Mouse (Mus musculus) frontal cortex, adult (tissue): ENCODE measurements at regions not wholly inside any gene's neighbourhood (a gene's known extent, or its start where the extent isn't known, plus 50 kb on each side); places are given as distances from the start of the nearest gene placed in this dataset.

Experiments
- ATAC-seq: cut with Nextera tagmentation; 2 replicates; pipeline ENCODE4 v1.9.2; 2017; ENCODE audit warnings: mild to moderate bottlenecking, moderate library complexity, mixed read lengths; ENCODE audit not compliant: low TSS enrichment

DNA sequence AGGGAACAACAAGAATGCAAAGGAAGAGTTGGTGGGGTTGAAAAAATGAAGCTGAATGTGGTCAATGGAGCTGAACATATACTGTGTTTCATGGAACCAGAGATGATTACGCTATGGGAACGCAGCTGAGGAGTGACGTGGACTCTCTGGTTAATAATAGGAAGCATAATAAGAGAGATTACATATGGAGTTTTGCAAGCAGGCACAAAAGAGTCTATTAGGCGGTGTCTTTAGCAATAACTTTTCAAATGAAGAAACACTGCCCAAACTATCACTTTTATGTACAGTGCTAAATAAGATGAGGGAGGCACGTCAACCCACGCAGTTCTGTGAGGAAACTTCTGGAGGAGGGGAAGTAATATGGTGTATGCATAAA lies 172.4 kb upstream of the Cited2 start:
- ATAC-seq: no peak; the same call in 1 of the 2 replicates

DNA sequence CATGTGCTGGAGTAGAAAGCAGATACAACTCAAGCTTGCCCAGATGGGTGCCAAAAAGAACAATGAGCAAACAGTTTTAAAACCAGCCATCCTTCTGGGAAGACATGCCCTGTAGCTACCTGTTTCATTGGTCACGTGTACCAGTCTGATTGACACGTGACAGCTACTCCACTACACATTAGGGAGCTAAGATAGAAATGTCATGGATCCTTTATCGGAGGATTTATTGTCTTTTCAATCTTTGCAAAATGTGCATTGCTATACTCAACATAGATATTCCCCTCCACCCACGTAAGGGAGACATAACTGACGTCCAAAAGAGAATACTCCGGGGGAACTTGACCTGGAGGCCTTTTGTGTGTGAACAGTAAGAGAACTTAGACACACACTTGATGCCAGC lies 171.1 kb upstream of the Cited2 start:
- no peak for ATAC-seq

DNA sequence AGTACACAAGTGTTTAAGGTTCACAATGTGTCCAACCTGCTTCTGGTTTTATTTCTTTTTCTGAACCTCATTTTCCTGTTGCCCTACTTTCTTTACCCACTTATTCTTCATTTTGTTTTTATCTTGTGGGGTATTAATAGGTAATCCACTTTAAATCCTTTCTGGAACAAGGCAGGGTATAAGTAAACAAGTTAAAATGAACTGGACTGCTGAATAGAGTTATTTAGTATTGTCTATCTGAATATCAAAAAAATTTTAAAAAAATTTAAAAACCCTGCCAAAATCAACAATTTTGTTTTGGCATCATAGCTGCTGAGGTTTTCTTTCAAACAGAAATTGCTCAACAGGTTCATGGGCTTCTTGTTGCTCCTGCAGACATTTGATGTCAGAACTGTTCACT lies 170.7 kb upstream of the Cited2 start:
- ATAC-seq: no peak

DNA sequence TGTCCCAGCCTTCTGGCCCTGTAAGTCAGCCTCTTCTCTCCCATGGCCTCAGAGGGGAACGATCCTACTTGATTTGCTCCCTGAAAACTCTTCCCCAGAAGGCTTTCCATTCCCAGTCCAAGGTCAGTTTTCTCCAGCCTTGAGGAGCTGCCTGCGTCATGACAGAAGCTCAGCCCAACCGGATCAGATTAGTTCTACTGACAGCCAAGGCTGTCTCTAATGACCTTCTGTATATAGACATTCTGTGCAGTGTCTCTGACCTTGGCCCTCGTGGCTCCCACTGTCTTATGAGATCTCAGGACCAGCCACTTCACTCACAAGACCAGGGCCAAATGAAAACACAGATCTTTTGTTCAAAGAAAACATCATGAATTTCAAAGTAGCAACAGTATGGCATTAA lies 166.6 kb upstream of the Cited2 start:
- no peak for ATAC-seq

DNA sequence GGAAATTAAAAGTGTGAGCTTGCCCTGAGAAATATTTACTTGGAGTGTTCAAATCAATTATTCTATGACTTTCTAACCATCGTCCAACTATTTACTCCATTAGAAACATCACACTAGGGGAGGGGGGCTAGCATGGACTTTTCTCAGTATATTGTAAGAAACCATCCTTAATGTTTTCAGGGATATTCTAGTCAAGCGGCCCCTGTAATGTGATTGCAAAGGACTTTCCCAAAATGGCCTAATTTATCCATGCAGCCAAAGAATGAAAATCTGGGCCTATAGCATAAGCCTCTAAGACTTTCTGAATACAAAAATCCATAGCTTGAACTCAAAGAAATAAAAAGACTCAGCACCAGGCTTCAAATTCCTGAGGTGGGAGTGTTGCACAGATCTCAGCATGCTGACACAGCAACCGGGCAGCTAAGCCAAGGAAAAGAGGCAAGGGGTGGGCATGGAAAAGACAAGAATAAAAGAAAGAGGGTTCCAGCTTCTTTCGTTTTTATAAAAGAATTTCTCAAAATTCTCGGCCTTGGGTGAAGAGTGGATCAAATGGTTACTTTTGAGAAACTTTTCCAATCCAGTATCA lies 163.6 kb upstream of the Cited2 start:
- 0 out of 2 replicates have a peak, but pooled peaks have one; percentile 18 for ATAC-seq

DNA sequence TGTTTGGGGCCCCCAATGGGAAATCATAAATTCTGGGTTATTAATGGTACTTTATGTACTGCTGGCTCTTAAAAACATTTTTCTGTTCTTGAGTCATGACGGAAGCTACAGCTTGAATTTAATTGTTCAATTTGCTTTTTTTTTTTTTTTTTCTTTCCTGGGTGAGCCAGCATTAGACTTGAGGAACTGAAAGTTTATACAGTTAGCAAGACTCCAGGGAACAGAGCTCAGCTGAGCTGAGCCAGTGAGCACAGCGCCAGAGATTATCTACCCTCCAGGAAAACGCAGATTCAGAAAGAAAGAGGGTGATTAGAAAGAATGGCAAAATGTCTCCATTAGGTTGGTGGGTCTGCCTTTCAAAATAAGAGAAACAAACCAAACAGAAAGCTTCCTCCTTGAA lies 163.0 kb upstream of the Cited2 start:
- ATAC-seq: 0 out of 2 replicates have a peak, but pooled peaks have one; percentile 22

DNA sequence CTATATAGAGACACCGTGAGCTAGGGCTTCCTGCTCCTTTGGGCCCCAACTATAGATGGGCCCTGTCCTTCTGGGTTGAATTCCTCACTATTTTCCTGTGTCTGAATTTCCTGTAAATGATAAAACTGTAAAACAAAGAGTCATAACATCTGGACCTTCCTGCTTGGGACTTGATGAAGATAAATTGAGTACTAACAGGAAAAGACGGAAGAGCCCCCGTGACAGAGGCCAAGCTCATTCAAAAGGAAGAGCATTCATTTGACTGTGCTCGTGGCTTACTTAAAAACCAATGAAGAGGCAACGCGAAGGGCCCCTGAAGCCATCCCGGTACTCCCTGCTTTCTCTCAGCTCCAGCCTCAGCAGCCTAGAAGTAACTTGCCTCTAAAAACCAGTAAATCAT lies 161.6 kb upstream of the Cited2 start:
- ATAC-seq: no peak

DNA sequence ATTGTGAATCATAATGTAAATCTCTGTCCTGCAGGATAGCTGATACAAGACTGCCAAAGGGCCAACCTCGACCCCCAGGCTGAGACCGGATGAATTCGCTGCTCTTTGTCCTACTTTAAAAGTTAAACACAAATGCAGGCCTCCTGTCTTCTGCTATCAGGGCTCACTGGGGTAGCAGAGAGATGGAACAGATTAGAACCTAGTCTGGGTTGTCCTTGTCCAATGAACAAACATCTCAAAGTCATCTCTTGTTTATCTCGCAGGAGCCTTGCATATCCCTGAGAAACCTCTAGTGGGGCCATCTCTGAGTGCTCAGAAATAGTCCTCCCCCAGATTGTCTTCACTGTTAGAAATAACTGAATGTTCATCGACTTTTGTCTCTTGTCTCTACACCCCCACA lies 161.0 kb upstream of the Cited2 start:
- no peak for ATAC-seq

DNA sequence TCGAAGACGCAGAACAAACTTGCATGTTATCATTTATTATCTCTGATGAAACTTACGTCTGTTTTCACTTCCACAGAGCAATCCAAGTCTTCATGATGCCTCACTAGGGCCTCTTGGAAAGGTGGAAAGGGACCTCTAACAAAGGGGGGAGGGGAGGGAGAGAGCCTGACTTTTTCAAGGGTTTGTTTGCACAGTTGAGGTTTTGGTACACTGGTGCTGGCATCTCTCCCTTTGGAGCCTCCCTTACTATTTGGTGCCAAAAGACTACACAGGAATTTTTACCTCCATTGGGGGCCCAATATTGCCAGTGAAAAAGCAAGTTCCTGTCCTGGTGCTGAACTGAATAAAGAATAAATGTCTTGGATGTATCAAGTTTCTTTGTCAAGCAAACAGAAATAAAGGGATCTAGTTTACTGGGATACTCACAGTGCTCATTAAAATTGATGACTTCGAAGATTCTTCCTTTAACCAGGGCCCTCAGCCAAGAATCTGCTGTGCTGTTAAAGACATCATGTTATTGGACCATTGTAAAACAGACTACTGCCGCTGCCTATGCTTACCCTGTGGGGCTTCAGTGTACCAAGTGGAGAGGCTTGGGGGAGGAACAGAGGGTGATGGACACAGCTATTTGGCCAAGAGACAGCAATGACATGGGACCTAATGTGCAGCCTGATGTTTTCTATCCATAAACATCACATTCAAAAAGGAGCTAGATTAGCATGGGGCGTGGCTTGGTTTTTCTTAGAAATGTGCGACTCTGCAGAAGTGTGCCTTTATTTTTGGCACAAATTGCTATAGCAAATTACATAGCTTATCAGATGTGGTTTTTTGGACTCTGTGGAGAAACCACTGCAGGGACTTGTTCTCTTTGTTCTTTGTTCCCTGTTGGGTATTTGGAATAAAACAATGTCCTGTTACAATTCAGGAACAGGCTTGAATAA lies 160.3 kb upstream of the Cited2 start:
- peak; percentile 35 for ATAC-seq

DNA sequence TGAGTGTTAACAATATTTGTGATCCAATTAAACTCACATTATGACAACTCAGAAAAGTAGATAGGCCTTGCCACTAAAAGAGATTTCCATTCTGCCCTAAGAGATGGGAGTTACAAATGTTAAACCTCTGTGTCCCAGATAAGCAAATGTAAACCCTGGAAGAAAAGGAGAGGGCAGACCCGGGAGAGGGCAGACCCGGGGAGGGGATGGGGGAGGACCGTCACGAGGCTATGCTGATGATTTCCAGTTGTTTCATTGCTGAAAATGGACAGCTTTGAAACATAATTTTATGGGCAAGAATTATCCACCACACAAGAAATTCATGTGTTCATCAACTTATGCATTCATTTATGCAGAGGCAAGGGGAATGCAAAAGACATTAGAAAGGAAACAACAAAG lies 159.7 kb upstream of the Cited2 start:
- no peak for ATAC-seq

DNA sequence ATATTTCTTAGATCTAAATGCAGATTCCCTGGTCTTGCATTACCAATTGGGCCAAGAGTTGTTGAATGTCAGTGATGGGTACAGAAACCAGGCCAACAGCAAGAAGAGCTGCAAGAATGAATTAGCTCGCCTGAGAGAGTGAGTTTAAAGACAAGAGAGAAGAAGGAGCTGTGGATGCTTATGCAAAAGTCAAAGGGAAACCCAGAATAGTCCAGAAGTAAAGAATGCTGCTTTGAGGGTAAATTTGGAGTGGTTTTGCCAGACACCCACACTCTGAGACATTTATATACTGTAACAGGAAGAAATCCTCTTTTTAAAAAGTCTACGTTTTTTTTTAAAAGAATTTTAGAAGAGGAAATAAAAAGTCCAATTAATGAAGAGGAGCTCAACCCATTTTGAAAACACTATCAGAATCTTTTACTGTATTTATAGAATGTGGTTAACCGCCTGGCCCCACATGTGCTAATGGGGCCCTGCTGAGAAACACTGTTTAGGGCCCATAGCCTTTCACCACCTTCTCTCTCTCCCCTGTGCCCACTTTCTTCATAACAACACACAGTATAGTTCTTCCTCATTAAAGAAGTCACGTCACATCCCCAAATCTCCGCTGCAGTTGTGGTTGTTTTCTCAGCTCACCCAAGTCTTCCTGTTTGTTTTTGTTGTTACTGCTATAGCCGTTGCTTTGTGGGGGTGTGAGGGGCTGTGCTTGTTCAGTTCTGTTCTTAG lies 158.0 kb upstream of the Cited2 start:
- peak; percentile 88 for ATAC-seq

DNA sequence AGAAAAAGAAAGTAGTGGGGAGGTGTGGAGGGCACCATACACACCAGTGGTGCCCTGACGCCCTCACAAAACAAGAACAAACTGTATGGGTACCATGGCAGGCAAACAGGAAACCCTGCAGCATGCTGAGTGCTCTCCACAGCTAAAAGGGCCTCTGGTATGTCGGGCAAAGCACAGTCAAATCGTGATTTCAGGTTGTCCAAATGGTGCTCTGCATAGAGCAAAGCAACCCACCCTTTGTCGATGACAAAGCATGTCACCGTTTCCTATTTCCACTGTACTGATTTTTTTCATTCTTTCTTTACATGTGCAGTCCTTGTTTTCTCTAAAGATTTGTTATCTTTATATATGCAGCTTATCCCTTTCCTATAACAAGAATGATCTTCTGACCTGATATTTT lies 156.0 kb upstream of the Cited2 start:
- no peak for ATAC-seq

DNA sequence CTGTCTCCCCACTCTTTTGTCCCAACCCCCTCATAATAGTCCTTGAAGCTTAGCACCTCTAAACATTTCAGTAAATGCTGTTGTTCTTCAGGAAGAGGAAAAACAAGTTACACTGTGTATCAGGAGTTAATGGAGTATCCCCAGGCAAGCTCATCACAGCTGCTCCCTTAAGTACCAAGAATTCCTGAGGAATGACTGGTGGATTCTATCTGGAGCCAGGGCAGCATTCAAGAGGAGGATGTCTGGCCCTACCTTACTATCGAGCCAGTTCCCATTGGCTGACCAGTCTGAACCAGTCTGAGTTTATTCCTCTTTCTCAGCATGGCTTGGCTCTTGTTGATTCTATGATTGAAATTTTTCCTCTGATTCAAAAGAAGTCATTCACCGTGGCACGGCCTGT lies 155.4 kb upstream of the Cited2 start:
- ATAC-seq: no peak

DNA sequence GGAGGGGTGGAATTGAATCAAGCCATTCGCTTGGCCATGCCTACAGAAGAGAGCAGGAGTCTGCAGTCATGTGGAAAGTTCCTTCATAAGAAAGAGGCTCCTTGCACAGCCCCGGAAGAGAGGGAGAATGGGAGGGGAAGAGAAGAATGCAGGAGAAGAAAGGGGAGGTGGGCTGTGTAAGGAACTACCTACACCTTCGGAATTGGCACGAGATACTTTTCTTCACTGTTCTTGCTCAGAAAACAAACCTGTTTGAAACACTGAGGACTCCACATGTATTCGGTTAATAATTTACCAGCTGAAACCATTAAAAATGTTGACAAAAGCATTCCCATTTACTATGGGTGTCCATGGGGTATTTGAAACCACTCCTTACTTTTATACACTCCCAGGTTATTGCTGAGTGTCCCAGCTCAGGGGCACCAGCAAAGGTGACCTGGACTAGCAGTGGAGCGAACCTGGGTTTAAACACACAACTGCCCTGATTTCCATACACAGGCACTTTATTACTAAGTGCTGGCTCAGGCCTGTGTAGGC lies 153.4 kb upstream of the Cited2 start:
- ATAC-seq: no peak

DNA sequence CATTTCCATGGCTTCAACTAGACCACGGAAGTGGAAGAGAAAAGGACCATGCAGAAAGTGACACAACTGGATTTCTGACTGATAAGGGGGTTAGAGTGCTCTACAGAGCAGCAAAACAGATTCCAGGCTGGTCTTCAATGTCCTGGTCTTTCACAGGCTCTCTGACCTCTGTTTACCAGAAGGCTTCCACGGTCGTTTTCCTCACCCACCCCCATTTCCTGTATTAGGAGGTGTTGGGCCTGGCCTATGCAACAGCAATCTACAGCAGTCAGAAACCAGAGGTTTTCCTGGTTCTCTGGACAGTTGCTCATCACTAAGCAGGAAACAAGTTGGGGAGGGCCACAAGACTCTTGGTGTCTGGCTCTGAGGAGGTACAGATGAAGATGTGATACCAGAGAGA lies 148.1 kb upstream of the Cited2 start:
- ATAC-seq: no peak

DNA sequence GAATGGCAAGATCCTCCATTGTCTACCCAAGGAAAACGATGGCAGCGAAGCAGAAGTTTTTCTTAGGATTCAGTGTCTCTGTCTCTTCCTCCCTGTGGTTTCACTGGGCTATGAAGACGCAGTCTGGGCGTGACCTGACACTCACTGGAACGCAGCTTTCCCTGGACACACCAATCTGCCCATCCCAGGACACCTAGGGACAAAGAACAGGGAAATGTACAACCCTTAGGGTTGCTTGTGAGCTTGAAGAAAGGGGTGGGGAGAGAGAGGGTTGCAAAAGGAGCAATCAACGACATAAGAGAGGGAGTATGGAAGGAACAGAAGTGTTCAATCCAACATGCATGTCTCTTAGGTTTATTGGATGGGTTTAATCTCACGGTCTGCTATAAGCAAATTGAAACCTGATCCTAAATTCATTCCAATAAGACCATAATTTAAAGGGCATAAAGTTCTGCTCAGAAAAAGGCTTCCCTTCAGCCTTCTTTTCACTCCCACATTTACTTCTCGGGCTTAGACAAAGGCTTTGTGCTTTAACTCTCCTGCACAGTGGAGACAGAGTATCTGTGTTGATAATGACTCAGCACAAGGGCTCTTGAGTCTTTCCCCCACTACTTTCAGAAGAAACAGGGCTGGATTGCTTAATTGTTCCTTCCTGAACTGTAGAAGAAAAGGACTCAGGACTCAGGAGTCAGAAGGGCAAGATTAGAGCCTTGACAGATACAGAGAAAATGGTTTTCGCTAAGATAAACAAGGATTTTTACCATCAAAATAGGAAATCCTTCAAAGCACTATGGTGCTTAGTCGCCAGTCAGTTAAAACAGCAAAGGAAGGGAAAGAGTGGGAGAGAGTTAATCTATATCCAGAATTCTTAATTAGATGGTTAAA lies 147.3 kb upstream of the Cited2 start:
- ATAC-seq: peak; percentile 83

DNA sequence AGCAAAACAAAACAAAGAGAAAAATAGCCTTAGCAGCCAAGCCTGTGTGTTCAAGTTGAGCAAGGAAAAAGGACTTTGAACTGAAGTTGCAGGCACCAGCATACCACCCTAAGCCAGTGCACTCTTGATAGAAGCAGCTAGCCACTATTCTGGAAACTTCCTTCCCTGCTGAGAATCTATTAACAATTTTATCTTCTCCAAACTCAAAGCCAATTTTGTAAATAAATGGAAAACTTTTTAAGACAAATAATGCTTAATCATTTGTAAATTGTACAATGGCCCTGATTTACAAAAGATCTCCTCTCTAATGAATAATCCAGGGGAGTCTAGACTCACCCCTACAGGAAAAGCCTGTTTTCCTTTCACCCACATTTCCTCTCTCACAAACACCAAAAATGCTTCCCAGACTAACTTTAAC lies 146.7 kb upstream of the Cited2 start:
- ATAC-seq: peak; percentile 57; the same call in 1 of the 2 replicates

DNA sequence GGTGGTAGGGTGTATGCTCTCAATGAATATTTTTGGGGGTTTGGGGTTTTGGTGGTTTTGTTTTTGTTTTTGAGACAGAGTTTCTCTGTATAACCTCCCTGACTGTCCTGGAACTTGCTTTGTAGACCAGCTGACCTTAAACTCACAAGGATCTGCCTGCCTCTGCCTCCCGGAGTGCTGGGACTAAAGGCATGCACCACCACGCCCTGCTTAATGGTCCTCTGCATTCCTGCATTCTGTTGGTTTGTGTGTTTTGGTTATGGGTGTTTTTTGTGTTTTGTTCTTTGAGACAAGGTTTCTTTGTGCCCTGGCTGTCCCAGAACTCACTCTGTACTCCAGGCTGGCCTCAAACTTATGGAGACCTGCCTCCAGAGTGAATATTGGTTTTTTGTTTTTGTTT lies 143.6 kb upstream of the Cited2 start:
- no peak for ATAC-seq

DNA sequence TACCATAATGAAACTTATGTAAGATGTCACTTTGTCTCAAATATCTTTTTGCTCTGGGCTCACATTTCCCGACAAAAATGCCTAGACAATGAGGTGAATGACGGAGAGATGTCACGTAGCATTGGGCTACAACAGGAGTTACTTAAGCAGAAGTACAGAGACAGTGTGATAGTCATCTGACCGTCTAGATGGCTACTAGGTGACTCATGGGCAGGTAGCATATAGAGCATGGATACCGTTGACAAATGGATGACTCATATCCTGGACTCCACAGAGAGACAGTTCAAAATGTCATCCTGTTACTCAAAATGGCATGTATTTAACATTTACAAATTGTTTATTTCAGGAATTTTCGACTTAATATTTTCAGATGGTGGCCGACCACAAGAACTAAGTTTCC lies 138.2 kb upstream of the Cited2 start:
- no peak for ATAC-seq

DNA sequence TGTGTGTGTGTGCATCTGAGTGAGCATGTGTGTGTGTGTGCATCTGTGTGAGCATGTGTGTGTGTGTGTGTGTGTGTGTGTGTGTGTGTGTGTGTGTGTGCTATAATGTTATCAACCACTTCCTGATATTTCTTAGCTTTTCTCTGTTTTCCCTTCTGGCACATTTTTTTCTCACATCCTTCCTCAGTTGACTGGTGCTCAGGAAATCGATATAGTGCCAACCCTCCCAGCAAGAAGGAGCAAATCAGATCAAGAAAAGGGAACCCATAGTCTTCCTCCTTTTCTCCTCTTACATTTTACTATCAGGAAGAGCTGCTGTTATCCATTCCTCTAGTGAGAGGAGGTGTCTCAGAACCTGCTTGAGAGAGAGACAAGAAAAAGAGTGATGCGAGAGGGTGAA lies 136.1 kb upstream of the Cited2 start:
- no peak for ATAC-seq

DNA sequence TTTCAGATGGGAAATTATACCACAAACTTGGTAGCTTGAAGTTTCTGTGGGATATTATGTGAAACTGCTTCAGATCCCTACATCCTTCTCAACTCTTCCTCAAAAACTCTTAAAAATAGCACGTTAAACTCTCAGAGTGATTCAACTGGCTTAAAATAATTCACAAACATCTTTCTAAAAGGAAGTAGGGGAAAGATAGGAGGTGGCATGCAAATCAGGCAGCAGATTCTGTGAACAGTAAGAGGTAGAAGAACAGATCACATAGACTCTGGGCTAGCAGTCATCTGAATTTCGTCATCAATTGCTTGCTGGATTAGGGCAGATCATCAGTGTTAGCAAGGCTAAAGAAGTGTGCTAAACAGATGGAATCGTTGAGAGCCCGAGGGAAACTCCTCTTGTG lies 133.9 kb upstream of the Cited2 start:
- ATAC-seq: peak; percentile 98
